Mouse (Mus musculus) left cerebral cortex, adult 9 months (tissue): ENCODE data around the gene Fam174a.
A peak's percentile ranks its signal among the peaks of the same experiment; 100 is the strongest.

Experiments used
- DNase-seq, 2 experiments: peaks; one replicate each; pipeline ENCODE4 v3.0.0; 2022; ENCODE audit warnings: low spot score in 2 of 2

Gene Fam174a

DNA sequence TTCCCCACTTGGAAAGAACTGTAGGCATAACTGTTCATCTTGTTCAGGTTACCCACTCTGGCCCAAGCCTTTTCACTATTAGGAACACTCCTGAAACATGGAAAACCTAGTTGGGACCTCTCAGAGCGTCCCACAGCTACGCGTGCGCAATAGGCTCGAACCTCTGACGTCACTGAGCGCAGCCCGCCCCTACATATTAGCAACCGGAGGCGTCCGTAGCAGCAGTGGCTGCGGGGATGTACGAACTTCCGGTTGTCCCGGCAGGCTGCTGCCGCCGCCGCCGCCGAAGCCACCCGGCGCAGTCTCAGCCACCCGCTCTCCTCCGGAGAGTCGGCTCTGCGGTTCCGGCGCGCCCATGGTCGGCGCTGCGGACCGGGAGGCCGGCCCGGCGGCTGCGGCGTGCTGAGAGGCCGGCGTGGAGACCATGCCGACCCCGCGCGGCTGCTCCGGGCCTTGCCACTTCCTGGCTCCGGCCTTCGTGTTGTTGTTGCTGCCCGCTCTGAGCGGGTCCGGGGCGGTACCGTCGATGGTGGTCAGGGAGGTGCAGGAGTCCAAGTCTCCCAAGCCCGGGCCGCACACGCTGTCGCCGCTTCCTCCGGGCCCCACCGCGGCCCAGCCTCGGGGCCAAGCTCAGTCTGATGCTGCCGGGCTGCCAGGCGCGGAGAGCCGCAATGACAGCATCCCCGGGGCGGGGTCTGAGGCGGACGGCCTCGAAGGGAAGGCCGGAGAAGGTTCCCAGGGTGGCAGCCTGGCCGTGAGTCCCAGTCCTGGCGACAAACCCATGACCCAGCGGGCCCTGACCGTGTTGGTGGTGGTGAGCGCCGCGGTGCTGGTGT is at the start of gene Fam174a:
TSS of gene Fam174a (plus strand) at position 231 of the 836 bp plus-strand sequence.
- peak; percentile 85 to 94 for DNase-seq

DNA sequence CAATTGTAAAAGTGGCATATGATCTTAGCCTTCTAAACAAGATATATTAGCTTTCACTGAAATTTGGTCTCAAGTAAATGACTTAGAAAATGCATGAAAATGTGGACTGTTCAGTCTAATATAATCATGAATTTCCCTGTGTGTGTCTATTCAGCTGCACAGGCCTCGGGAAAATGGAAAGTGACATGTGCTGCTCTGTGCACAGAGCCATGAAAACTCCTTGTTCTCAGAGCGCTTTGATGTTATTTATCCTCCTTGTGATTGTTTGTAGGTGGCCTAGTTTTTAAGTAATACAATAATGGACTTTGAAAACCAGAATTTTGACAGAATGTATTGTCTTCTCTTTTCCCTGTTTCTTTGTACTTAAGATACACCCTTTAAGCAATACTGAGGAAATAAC is 49.6 kb upstream of the Fam174a start:
- DNase-seq = no peak

- DNase-seq = peak in 1 of 2 experiments; percentile 8
These were observed 45.3 kb upstream of the Fam174a start for GRCm38 (mm10) chr1:95267950-95268724.

DNA sequence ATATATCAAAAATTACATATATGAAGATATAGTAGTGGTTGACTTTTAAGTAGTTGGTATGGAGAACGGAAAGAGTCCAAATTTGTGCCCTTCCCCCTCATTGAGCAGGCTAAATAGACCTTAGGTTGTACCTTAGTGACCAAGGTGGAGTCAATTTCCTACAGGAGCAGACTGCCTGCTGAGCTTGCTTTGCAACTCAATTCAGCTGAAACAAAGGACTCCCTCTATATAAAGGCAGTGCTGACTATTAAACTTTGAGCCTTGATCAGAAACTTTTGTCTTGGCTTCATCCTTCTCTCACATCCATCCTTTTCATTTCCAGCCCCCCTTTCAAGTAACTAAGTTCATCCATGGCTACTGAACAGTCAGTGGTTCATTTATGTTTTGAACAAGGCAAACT is 40.1 kb upstream of the Fam174a start:
- no peak for DNase-seq

DNA sequence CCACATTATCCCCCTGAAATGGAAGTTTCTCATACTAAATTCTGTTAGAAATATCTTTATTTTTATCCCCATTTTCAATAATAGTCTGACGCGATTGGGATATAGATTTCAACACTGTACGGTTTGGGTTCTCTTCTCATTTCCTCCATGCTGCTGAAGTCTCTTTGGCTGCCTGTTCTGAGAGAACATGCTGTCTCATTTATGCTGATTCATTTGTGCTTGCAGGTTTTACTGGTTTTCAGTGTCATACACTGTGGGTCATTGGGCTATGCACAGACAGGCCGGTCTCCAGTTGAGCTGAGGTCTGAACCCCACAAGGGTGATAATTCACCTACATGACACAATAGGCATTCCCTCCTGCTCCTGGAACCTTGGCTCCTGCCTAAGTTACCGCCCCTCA is 5.1 kb upstream of the Fam174a start:
- DNase-seq = no peak

DNA sequence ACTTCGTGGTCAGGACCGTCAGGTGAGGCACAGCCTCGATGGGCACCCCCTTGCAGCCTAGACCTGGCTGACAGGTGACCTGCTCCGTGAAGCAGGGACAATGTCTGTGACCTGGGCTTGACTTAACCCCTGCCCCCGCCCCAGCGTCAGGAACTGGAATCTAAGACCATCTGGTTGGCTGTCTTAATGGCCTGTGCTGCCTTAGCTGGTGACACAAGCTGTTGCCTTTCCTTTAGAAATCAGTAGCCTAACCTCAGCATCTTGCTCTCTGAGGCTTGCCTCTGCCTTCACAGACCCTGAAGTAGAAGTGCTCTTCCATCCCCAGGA is 769 bp downstream of the Fam174a start:
- no peak for DNase-seq

GRCm38 (mm10) chr1:95315981-95316380 is 2.6 kb downstream of the Fam174a start:
- peak; percentile 32 to 48 for DNase-seq

GRCm38 (mm10) chr1:95322219-95322618 is 8.8 kb downstream of the Fam174a start:
- DNase-seq = no peak

DNA sequence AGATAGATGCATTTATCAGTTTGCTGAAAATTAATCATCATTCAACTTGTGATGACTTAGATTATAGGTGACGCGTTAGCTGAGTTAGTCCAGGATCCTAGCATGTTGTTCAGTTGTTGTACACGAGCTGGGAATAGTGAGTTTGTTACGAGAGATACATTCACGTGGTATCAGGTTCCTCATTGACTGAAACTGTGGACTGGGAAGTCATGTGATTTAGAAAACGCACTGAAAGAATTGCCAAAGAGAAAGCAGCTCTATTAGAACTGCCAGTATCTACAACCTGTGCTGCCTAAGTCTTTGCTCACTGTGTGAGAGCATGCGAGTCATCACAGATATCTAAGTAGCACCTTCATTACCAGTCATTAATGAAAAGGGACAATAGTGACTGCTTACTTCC is 9.6 kb downstream of the Fam174a start:
- DNase-seq = no peak

GRCm38 (mm10) chr1:95326856-95327255 is 13.4 kb downstream of the Fam174a start:
- DNase-seq = no peak

DNA sequence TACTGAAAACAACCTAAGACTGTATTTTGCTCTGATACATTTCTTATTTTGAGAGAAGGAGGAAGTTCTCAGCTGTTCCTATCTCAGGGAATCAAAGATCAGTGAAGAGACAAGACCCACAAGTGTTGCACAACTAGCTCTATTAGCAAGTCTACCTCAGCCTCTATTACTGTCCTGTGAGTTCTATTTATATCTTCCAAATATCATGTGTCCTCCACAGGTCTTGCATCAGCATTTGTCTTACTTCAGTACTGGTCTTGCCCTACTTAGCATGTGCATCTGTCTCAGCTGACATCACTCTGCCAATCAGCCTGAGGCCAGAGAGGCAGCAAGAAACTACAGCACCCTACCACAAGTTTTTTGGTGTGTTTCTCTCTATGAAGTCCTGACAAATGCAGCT is 26.2 kb downstream of the Fam174a start:
- DNase-seq = no peak

DNA sequence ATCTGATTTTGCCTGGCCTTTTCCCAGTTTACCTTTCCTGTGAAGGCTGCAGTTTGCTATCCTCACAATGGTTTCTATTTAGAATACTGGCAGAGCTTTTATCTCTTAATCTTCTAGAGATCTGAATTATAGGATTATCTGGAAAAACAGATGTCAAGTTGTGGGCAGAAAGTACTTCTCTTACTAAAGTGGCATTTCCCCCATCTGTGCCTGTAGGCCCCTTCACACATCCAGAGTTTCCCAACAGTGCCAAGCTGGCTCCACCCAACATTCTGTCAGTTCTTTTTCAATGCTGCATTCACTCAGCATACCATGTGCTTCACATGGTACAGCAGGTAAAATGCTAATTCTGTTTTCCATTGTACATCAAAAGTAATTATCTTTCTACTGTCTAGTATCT is 28.8 kb downstream of the Fam174a start:
- peak; percentile 20 to 66 for DNase-seq

- DNase-seq = no peak
These were observed 30.4 kb downstream of the Fam174a start for GRCm38 (mm10) chr1:95343585-95344485.

DNA sequence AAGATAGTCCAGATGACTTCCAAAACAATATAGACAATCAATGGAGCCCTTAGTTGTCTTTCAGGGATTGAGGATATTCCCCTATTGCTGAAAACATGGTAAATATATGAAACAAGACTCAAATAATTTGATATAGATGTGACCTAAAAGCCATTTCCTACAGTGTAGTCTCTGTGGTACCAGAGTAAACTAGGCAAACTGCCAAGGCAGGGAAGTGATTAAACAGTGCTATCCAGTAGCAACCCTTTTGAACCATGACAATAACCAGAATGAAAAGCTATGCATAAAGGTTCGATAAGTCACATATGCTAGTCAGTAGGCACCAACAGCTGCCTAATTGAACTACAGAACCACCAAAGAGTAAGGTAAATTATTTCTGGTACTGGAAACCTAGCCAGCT is 40.7 kb downstream of the Fam174a start:
- DNase-seq = no peak

DNA sequence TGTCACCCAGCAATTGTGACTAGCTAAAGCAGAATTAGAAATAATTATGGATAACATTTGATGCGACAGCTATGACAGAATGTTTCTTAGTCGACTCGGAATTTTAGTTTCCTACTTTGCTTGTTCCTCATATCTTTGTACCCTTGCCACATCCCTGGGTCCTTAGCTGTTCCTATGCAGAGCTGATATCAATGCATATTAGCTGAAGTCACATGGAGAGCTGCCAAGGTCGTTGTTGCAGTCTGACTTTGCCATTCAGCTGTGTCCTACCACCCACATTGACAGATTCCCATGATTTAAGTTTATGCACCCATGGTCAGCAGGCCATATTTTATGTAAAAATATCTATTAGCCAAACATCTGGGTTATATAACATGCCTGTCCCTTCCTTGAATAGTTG is 43.5 kb downstream of the Fam174a start:
- no peak for DNase-seq

- no peak for DNase-seq
These were observed 50.3 kb downstream of the Fam174a start for GRCm38 (mm10) chr1:95363692-95364091.

DNA sequence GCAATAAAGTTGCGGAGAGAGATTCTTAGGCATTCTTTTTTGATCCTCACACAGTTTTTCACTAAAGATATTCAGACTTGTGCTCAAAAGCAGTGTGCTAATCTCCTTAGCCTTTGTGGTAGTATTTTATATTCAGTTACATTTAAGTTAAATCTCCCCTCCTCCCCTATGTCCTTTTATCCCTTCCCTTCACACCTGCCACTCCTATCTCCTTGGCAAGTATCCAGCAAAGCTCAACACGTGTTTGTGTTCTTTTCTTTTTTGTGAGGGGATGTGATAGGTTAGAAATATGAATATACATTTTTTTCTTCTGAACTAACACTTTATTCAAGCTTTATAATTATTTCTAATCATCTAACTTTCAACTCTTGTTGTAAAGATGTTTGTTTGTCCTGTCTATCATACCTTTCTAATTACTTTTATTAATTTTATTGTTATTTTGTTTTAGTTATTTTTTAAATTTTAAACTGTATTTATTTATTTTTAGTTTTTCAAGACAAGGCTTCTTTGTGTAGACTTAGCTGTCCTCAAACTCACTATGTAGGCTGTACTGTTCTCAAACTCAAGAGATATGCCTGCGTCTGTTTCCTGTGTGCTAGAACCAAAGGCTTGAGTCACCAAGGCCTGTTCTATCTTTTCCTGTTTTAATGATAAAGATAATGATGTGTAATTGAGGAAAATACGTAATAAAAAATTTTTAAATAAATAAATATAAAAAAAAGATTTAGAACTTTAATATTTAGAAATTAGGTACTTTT is 53.4 kb downstream of the Fam174a start:
- DNase-seq = no peak

GRCm38 (mm10) chr1:95367748-95368147 is 54.3 kb downstream of the Fam174a start:
- DNase-seq = no peak

DNA sequence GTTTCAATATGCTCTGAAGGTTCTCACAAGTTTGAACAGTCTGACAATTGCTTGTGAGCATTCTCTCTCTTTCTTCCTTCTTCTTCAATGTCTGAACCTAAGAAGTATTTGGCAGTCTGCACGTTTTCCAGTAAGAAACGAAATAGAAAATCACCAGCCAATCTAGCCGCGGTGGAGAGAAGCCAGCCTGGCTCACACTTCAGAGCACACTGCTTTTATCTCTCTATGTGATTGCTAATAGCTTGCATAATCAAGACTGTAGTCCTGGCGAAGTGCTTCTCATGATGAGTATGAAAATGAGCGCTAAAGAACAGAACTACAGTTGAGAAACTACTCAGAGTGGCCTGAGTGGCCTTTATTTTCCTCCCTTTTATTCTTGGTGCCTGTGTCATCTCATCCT is 62.0 kb downstream of the Fam174a start:
- DNase-seq = no peak

- no peak for DNase-seq
These were observed 67.6 kb downstream of the Fam174a start for GRCm38 (mm10) chr1:95381028-95381427.
